Mouse (Mus musculus): ENCODE measurements around the gene Tram1l1.

DNA sequence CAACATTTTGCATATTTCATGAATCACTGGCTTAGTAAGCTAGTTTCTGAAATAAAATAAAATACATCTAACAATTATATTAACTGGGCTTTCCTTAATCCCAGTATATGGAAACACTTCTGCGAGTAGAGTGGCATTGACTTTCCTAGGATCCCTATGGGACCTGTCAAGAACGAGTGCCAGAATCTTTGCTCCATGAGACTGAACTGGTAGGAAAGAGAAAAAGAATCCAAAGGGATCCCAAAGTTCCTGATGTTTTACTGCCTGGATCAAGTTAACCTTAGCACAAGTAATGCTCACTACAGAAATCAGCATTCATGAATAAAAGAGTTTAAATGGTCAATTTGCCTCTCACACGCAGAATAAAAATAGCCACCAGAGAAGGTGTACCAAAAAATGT is 49.0 kb upstream of the Tram1l1 start:
- TF ChIP-seq CTCF (conservative IDR thresholded peaks at IDR 0.05; ENCODE audit: insufficient read depth, insufficient read length, low read depth, low read length) (no peak), POLR2A (IDR thresholded peaks at IDR 0.05; ENCODE audit: low read depth, low read length) (no peak)

Measured in kidney, adult 2 months (tissue).